26 mouse cellular contexts compared by ENCODE assay signal in the genomic region with DNA sequence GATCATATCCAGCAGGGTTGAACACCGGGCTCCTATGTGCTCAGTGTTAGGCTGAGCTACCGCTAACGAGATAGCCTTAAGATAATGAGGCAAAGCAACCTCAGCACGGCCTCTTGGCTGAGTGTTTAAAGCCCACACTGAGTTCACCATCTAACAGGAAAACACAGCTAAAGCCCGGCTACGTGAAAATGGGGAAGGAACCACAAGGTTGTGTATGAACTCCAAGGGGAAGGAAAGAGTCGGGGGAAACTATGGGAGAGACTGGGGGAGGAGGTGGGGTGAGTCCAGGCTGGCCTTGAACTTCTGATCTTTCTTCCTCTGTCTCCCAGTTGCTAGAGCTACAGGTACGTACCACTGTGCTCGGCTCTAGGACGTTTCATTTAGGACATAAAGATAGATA. TPM values are rescaled to one million over a fixed set of nuclear protein-coding genes. Genes with fewer than 3 reads are reported as not detected.
DNase-seq lines count a peak whose midpoint lies in the region; ATAC-seq and TF ChIP-seq lines count a peak whose summit lies in the region.
"Had no signal": no experiment of that assay in that cellular context is flagged by ENCODE, and none has a peak within 500 bp of the region (broad histone marks: within the 10 kb centered on the region; RNA-seq: fewer than 3 reads in every experiment).

No protein-coding gene starts in this region.

- H3K27ac ChIP-seq in MEL (ENCODE audit: control insufficient read depth, low read depth, low read length) = no peak overlapping the region
- H3K27ac ChIP-seq: forebrain, embryonic 13.5 days; hindbrain, embryonic 15.5 days; left cerebral cortex, adult 2 months; liver, embryonic 13.5 days; macrophage; midbrain, embryonic 12.5 days had no signal

- H3K9me3 ChIP-seq in MEL (replicated peaks; ENCODE audit: insufficient read depth, low read length) = no peaks in the 10 kb centered on the region
- H3K9me3 ChIP-seq: forebrain, embryonic 13.5 days; hindbrain, embryonic 15.5 days; liver, embryonic 13.5 days; midbrain, embryonic 12.5 days had no signal

- DNase-seq in MEL (ENCODE audit: low read depth, low spot score) = peak; percentile 35
- DNase-seq in brain, embryonic 14.5 days (ENCODE audit: low read depth) = peak; percentile 14
- DNase-seq in cerebellum, adult 11 months = no peak
- no peak for DNase-seq in natural killer cell, adult 2 months (ENCODE audit: low spot score in 2 of 2)
- DNase-seq: adrenal gland, adult 8-10 months; cerebellum, adult 11-12 months; cerebellum, adult 9-11 months; gastrocnemius, postnatal 10 days; heart, postnatal 36 days; kidney, adult 11 months; kidney, postnatal 14 days; layer of hippocampus, adult 9-11 months; liver, embryonic 13.5 days; lung, adult 2 months; lung, postnatal 10 days; thymus, adult 2 months; thymus, postnatal 36 days had no signal

- no peak for TF ChIP-seq CTCF in MEL (IDR thresholded peaks at IDR 0.05 in 2 of 3, conservative IDR thresholded peaks at IDR 0.05 in 1 of 3; ENCODE audit: control insufficient read depth in 1 of 3, insufficient read depth in 1 of 3, low read depth in 2 of 3, low read length in 3 of 3, poor library complexity in 1 of 3, severe bottlenecking in 1 of 3)
- no peak for TF ChIP-seq CTCF in brain, embryonic 14.5 days (IDR thresholded peaks at IDR 0.05; ENCODE audit: borderline replicate concordance, extremely low read depth, insufficient read depth, insufficient read length)

- no peaks in the 10 kb centered on the region for H3K79me2 ChIP-seq in MEL (ENCODE audit: control insufficient read depth, insufficient read depth, low read length, poor library complexity)

- no peak for TF ChIP-seq EP300 in MEL (IDR thresholded peaks at IDR 0.05; ENCODE audit: low read depth in 1 of 2, low read length in 2 of 2)

- TF ChIP-seq RAD21 in MEL (IDR thresholded peaks at IDR 0.05; ENCODE audit: low read depth, low read length) = no peak

- H3K36me3 ChIP-seq in MEL (ENCODE audit: control insufficient read depth in 1 of 2, insufficient read depth in 2 of 2, low read length in 2 of 2) = no peaks in the 10 kb centered on the region
- H3K36me3 ChIP-seq: hindbrain, embryonic 15.5 days; liver, embryonic 13.5 days; midbrain, embryonic 12.5 days had no signal

- no peak overlapping the region for H3K9ac ChIP-seq in MEL (ENCODE audit: control insufficient read depth, low read depth, low read length, poor library complexity, severe bottlenecking)
- H3K9ac ChIP-seq: hindbrain, embryonic 15.5 days; liver, embryonic 13.5 days; midbrain, embryonic 12.5 days had no signal

- H3K4me3 ChIP-seq in MEL (ENCODE audit: control insufficient read depth in 1 of 2, insufficient read depth in 1 of 2, low read depth in 2 of 2, low read length in 2 of 2) = peak overlapping the region; percentile 71 to 72
- H3K4me3 ChIP-seq: forebrain, embryonic 13.5 days; hindbrain, embryonic 15.5 days; left cerebral cortex, adult 2 months; liver, embryonic 13.5 days; midbrain, embryonic 12.5 days had no signal

- peaks cover 2 to 7% of the 10 kb centered on the region in 2 experiments; a peak in 2 of 4 replicates for H3K27me3 ChIP-seq in MEL (ENCODE audit: control insufficient read depth in 1 of 2, insufficient read depth in 2 of 2, low read length in 2 of 2)
- H3K27me3 ChIP-seq: CH12.LX; hindbrain, embryonic 15.5 days had no signal

- TF ChIP-seq POLR2A in MEL (IDR thresholded peaks at IDR 0.05; ENCODE audit: control insufficient read depth in 1 of 2, insufficient read depth in 1 of 2, low read depth in 1 of 2, low read length in 2 of 2, poor library complexity in 1 of 2) = no peak
- no peak for TF ChIP-seq POLR2A in brain, embryonic 14.5 days (IDR thresholded peaks at IDR 0.05; ENCODE audit: borderline replicate concordance, extremely low read depth, insufficient read depth, insufficient read length, poor library complexity, severe bottlenecking)

- H3K4me1 ChIP-seq in MEL (ENCODE audit: control insufficient read depth in 1 of 2, insufficient read depth in 2 of 2, low read length in 2 of 2) = no peaks in the 10 kb centered on the region; a peak in 1 of 4 replicates

- peak; percentile 35 to 46; a peak in 2 of 4 replicates for ATAC-seq in hematopoietic stem cell, adult 5-6 weeks (replicated peaks in 1 of 2; ENCODE audit: insufficient read depth in 1 of 2, low FRiP score in 2 of 2, low TSS enrichment in 1 of 2, low read depth in 1 of 2, poor library complexity in 2 of 2, severe bottlenecking in 2 of 2)
- ATAC-seq in megakaryocyte progenitor cell, adult 5-6 weeks (replicated peaks; ENCODE audit: poor library complexity) = peak; percentile 45
- ATAC-seq: forebrain, embryonic 13.5 days; inflammation-experienced regulatory T-cells, adult 6 months had no signal

TF ChIP-seq in MEL, 35 proteins besides CTCF, POLR2A, EP300 and RAD21:
- TF ChIP-seq TBP (IDR thresholded peaks at IDR 0.05; ENCODE audit: low read depth, low read length) = peak; percentile 57; the same call in 1 of the 2 replicates
- no peak for TF ChIP-seq NELFE (IDR thresholded peaks at IDR 0.05; ENCODE audit: low read depth, low read length)

RNA-seq across cellular contexts. Expression of gene Eif2s2, which starts 49.2 kb away (rescaled TPM):
- total RNA-seq in MEL (2012; rRNA removed) = 105 and 133 TPM in 2 replicates
- polyA plus RNA-seq in MEL (2012; ENCODE audit: insufficient read depth in 1 of 2, insufficient read length in 2 of 2, low read depth in 1 of 2, low replicate concordance in 2 of 2, missing spikeins in 1 of 2) = 100 to 1,000 TPM; 172 to 274 TPM
- polyA plus RNA-seq in brain, embryonic 14.5 days (2012; rRNA removed) = 43.0 and 58.8 TPM in 2 replicates
- 167 and 192 TPM in 2 replicates for total RNA-seq in hematopoietic stem cell, adult 5-6 weeks (2017)
- total RNA-seq in megakaryocyte progenitor cell, adult 5-6 weeks (2015) = 221 and 224 TPM in 2 replicates
- 199 and 212 TPM in 2 replicates for total RNA-seq in megakaryocyte progenitor cell, adult 5-6 weeks (2017)

Comparison
In these comparisons a context has a peak if more than half of its experiments do, and no peak if none do; other contexts are left out.
1. DNase-seq: peak in MEL (single experiment) and brain, embryonic 14.5 days (single experiment); none in cerebellum, adult 11 months (single experiment) and natural killer cell, adult 2 months (0 of 2).